ENCODE assay signal across 8 mouse cellular contexts in the genomic region with DNA sequence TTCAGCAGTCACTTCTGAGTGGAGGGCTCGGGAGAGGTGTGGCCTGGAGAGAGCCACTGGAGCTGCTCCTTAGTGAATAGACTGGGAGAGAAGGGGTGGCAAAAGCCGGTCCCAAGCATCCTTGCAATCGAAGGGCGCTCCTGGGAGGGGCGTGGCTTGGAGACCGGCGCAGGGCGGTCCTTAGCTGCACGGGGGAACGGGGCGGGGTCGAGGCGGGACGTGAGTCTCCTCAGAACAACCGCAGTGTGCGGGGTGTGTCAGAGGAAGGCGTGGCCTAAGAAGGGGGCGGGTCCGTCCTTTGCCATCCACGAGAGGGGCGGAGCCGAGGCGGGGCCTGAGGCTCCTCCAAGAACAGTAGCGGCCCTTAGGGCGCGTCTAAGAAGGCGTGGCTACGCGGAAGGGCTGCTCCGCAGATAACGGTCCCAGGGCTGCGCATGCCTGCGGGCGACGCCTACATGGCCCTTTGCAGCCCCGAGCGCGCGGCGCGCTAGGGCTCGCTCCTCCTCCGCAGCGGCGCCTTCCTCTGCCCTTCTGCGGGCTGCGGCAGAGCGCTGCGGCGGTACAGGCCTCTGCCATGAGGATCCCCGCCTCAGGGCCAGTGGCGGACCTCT. TPM values are rescaled to one million over a fixed set of nuclear protein-coding genes. Genes with fewer than 3 reads are reported as not detected.
DNase-seq lines count a peak whose midpoint lies in the region; ATAC-seq and TF ChIP-seq lines count a peak whose summit lies in the region.

No protein-coding gene starts in this region.

- peaks cover 0 to 8% of the 10 kb centered on the region in 2 experiments; a peak in 2 of 4 replicates for H3K4me1 ChIP-seq in MEL (ENCODE audit: control insufficient read depth in 1 of 2, insufficient read depth in 2 of 2, low read length in 2 of 2)
- peaks cover 15% of the 10 kb centered on the region for H3K4me1 ChIP-seq in cerebellum, adult 2 months (ENCODE audit: control insufficient read depth, insufficient read depth, low read length)
- H3K4me1 ChIP-seq in lung, embryonic 16.5 days (replicated peaks; ENCODE audit: control insufficient read depth, insufficient read depth, low read length), result peaks cover 6% of the 10 kb centered on the region

- ATAC-seq in hematopoietic stem cell, adult 5-6 weeks (replicated peaks in 1 of 2; ENCODE audit: insufficient read depth in 1 of 2, low FRiP score in 2 of 2, low TSS enrichment in 1 of 2, low read depth in 1 of 2, poor library complexity in 2 of 2, severe bottlenecking in 2 of 2), result peak; percentile 97
- ATAC-seq in lung, embryonic 16.5 days (ENCODE audit: low read depth), result peak; percentile 99

- no peak for TF ChIP-seq CTCF in MEL (IDR thresholded peaks at IDR 0.05 in 2 of 3, conservative IDR thresholded peaks at IDR 0.05 in 1 of 3; ENCODE audit: control insufficient read depth in 1 of 3, insufficient read depth in 1 of 3, low read depth in 2 of 3, low read length in 3 of 3, poor library complexity in 1 of 3, severe bottlenecking in 1 of 3)
- no peak for TF ChIP-seq CTCF in cerebellum, adult 2 months (IDR thresholded peaks at IDR 0.05; ENCODE audit: borderline replicate concordance, insufficient read depth, low read depth, low read length)

- H3K4me2 ChIP-seq in lung, embryonic 16.5 days (ENCODE audit: low read depth, low read length), result peak overlapping the region; percentile 94

- peak overlapping the region; percentile 59 for H3K27ac ChIP-seq in MEL (ENCODE audit: control insufficient read depth, low read depth, low read length)
- peak overlapping the region; percentile 64 for H3K27ac ChIP-seq in cerebellum, adult 2 months (ENCODE audit: insufficient read depth, low read length)
- peak overlapping the region; percentile 75 for H3K27ac ChIP-seq in lung, embryonic 16.5 days (ENCODE audit: low read length)

- under 1% methylated on average over 51 of the region's 52 CpGs for WGBS in cerebellum, adult 2 months
- 0% methylated on average over 47 of the region's 52 CpGs for WGBS in lung, embryonic 16.5 days

- H3K79me2 ChIP-seq in MEL (ENCODE audit: control insufficient read depth, insufficient read depth, low read length, poor library complexity), result peaks cover 19% of the 10 kb centered on the region

- no peaks in the 10 kb centered on the region for H3K27me3 ChIP-seq in MEL (ENCODE audit: control insufficient read depth in 1 of 2, insufficient read depth in 2 of 2, low read length in 2 of 2)
- no peaks in the 10 kb centered on the region for H3K27me3 ChIP-seq in cerebellum, adult 2 months (ENCODE audit: control insufficient read depth, insufficient read depth, low read length)
- no peaks in the 10 kb centered on the region; the same call in 1 of the 2 replicates for H3K27me3 ChIP-seq in lung, embryonic 16.5 days (ENCODE audit: control insufficient read depth, insufficient read depth, low read depth, low read length)

- TF ChIP-seq EP300 in MEL (IDR thresholded peaks at IDR 0.05; ENCODE audit: low read depth in 1 of 2, low read length in 2 of 2), result no peak

- H3K36me3 ChIP-seq in MEL (ENCODE audit: control insufficient read depth in 1 of 2, insufficient read depth in 2 of 2, low read length in 2 of 2), result peaks cover 0 to 13% of the 10 kb centered on the region in 2 experiments; a peak in 3 of 4 replicates
- H3K36me3 ChIP-seq in lung, embryonic 16.5 days (ENCODE audit: control insufficient read depth, insufficient read depth, low read length), result no peaks in the 10 kb centered on the region

- DNase-seq in MEL (ENCODE audit: low read depth, low spot score), result peak; percentile 99
- DNase-seq in cerebellum, adult 2 months, result peak; percentile 100
- DNase-seq in forelimb bud, embryonic 11.5 days (ENCODE audit: low read depth, low spot score), result peak; percentile 99
- DNase-seq in layer of hippocampus, adult 9-10 months (ENCODE audit: low spot score), result peak; percentile 95
- peak; percentile 97 for DNase-seq in ovary, postnatal 14 days (ENCODE audit: low spot score)
- peak; percentile 100 for DNase-seq in thymus, postnatal 14 days

- H3K9ac ChIP-seq in MEL (ENCODE audit: control insufficient read depth, low read depth, low read length, poor library complexity, severe bottlenecking), result peak overlapping the region; percentile 85
- peak overlapping the region; percentile 79 for H3K9ac ChIP-seq in lung, embryonic 16.5 days (ENCODE audit: low read length)

- peak overlapping the region; percentile 70 to 88 for H3K4me3 ChIP-seq in MEL (ENCODE audit: control insufficient read depth in 1 of 2, insufficient read depth in 1 of 2, low read depth in 2 of 2, low read length in 2 of 2)
- H3K4me3 ChIP-seq in cerebellum, adult 2 months (replicated peaks; ENCODE audit: insufficient read depth, low read depth, low read length), result peak overlapping the region; percentile 71
- H3K4me3 ChIP-seq in lung, embryonic 16.5 days (ENCODE audit: low read length), result peak overlapping the region; percentile 84

- no peaks in the 10 kb centered on the region for H3K9me3 ChIP-seq in MEL (replicated peaks; ENCODE audit: insufficient read depth, low read length)
- H3K9me3 ChIP-seq in lung, embryonic 16.5 days (ENCODE audit: control insufficient read depth, low read length), result no peaks in the 10 kb centered on the region

- TF ChIP-seq RAD21 in MEL (IDR thresholded peaks at IDR 0.05; ENCODE audit: low read depth, low read length), result no peak

- peak; percentile 86 to 92; a peak in 3 of 4 replicates for TF ChIP-seq POLR2A in MEL (IDR thresholded peaks at IDR 0.05; ENCODE audit: control insufficient read depth in 1 of 2, insufficient read depth in 1 of 2, low read depth in 1 of 2, low read length in 2 of 2, poor library complexity in 1 of 2)
- TF ChIP-seq POLR2A in cerebellum, adult 2 months (IDR thresholded peaks at IDR 0.05; ENCODE audit: borderline replicate concordance, insufficient read depth, low read length), result peak; percentile 68

TF ChIP-seq in MEL, 35 proteins besides CTCF, POLR2A, EP300 and RAD21 (continues in another document):
- TF ChIP-seq TBP (IDR thresholded peaks at IDR 0.05; ENCODE audit: low read depth, low read length), result peak; percentile 69; the same call in 1 of the 2 replicates
- no peak for TF ChIP-seq RCOR1 (IDR thresholded peaks at IDR 0.05; ENCODE audit: low read depth, low read length)
- TF ChIP-seq KAT2A (conservative IDR thresholded peaks at IDR 0.05; ENCODE audit: low read depth, low read length), result 0 out of 2 replicates have a peak, but pooled peaks have one; percentile 5
- TF ChIP-seq GATA1 (IDR thresholded peaks at IDR 0.05; ENCODE audit: low read depth, low read length), result peak; percentile 52
- TF ChIP-seq CHD1 (IDR thresholded peaks at IDR 0.05; ENCODE audit: low read depth, low read length), result no peak
- TF ChIP-seq ETS1 (IDR thresholded peaks at IDR 0.05; ENCODE audit: low read depth, low read length), result 0 out of 2 replicates have a peak, but pooled peaks have one; percentile 6
- TF ChIP-seq USF2 (IDR thresholded peaks at IDR 0.05; ENCODE audit: borderline replicate concordance in 1 of 2, insufficient read depth in 1 of 2, low read depth in 1 of 2, low read length in 2 of 2), result no peak
- TF ChIP-seq SIN3A (IDR thresholded peaks at IDR 0.05; ENCODE audit: low read length), result no peak
- TF ChIP-seq UBTF (IDR thresholded peaks at IDR 0.05; ENCODE audit: borderline replicate concordance, insufficient read depth, low read depth, low read length), result 0 out of 2 replicates have a peak, but pooled peaks have one; percentile 88
- 0 out of 2 replicates have a peak, but pooled peaks have one; percentile 46 for TF ChIP-seq POLR2AphosphoS2 (IDR thresholded peaks at IDR 0.05; ENCODE audit: low read length)
- no peak for TF ChIP-seq MYC (IDR thresholded peaks at IDR 0.05; ENCODE audit: low read depth, low read length)
- TF ChIP-seq MXI1 (IDR thresholded peaks at IDR 0.05; ENCODE audit: low read depth, low read length), result no peak; the same call in 1 of the 2 replicates
- peak; percentile 93 for TF ChIP-seq NRF1 (IDR thresholded peaks at IDR 0.05; ENCODE audit: insufficient read depth, low read depth, low read length, poor library complexity, severe bottlenecking)
- no peak for TF ChIP-seq SMC3 (IDR thresholded peaks at IDR 0.05; ENCODE audit: low read depth, low read length)
- TF ChIP-seq ZC3H11A (IDR thresholded peaks at IDR 0.05; ENCODE audit: low read depth, low read length), result no peak
- TF ChIP-seq JUND (IDR thresholded peaks at IDR 0.05; ENCODE audit: low read depth, low read length), result no peak
- no peak for TF ChIP-seq MAFK (IDR thresholded peaks at IDR 0.05; ENCODE audit: borderline replicate concordance, low read depth, low read length)
- no peak for TF ChIP-seq CHD2 (IDR thresholded peaks at IDR 0.05; ENCODE audit: low read length)
- TF ChIP-seq MAZ (IDR thresholded peaks at IDR 0.05; ENCODE audit: low read depth, low read length), result no peak
- peak; percentile 65 for TF ChIP-seq HCFC1 (IDR thresholded peaks at IDR 0.05; ENCODE audit: low read depth, low read length)
- TF ChIP-seq ZKSCAN1 (IDR thresholded peaks at IDR 0.05; ENCODE audit: low read depth, low read length), result no peak
- TF ChIP-seq USF1 (IDR thresholded peaks at IDR 0.05; ENCODE audit: low read depth, low read length), result no peak
- TF ChIP-seq POLR2AphosphoS5 (IDR thresholded peaks at IDR 0.05; ENCODE audit: borderline replicate concordance, low read depth, low read length), result no peak
- 0 out of 2 replicates have a peak, but pooled peaks have one; percentile 57 for TF ChIP-seq TCF12 (IDR thresholded peaks at IDR 0.05; ENCODE audit: low read depth, low read length)
- TF ChIP-seq MYB (IDR thresholded peaks at IDR 0.05; ENCODE audit: low read depth, low read length), result no peak
- peak; percentile 71 for TF ChIP-seq MAX (IDR thresholded peaks at IDR 0.05; ENCODE audit: low read length)
- TF ChIP-seq NELFE (IDR thresholded peaks at IDR 0.05; ENCODE audit: low read depth, low read length), result peak; percentile 78
- peak; percentile 73 for TF ChIP-seq ZMIZ1 (IDR thresholded peaks at IDR 0.05; ENCODE audit: low read depth, low read length)
- TF ChIP-seq MEF2A (IDR thresholded peaks at IDR 0.05; ENCODE audit: extremely low read depth, insufficient replicate concordance, low read depth, low read length, poor library complexity, severe bottlenecking), result no peak
- TF ChIP-seq BHLHE40 (IDR thresholded peaks at IDR 0.05; ENCODE audit: borderline replicate concordance, low read depth, low read length), result no peak
- TF ChIP-seq ZNF384 (IDR thresholded peaks at IDR 0.05; ENCODE audit: low read depth, low read length), result no peak
- TF ChIP-seq GABPA (IDR thresholded peaks at IDR 0.05; ENCODE audit: low read depth, low read length), result no peak

RNA-seq across cellular contexts. Expression of a gene that starts 34.4 kb away (rescaled TPM):
- 12.1 and 12.9 TPM in 2 replicates for total RNA-seq in MEL (2012; rRNA removed)
- 10 to 100 TPM; 10.9 to 32.0 TPM for polyA plus RNA-seq in MEL (2012; ENCODE audit: insufficient read depth in 1 of 2, insufficient read length in 2 of 2, low read depth in 1 of 2, low replicate concordance in 2 of 2, missing spikeins in 1 of 2)
- 18.4 and 18.6 TPM in 2 replicates for polyA plus RNA-seq in cerebellum, adult 2 months (2012; rRNA removed)
- total RNA-seq in hematopoietic stem cell, adult 5-6 weeks (2017), result 29.0 TPM in 2 replicates
- polyA plus RNA-seq in lung, embryonic 16.5 days (2015; fragmentation: Nextera tagmentation; extraction: Ambion mirVana), result 1.8 TPM in 2 replicates

Comparison
In these comparisons a context has a peak if more than half of its experiments do, and no peak if none do; other contexts are left out.
1. Peak in every context shown above with its lines: DNase-seq, ATAC-seq, H3K4me3 ChIP-seq and H3K27ac ChIP-seq.